Mouse (Mus musculus) adrenal gland, postnatal 25 days (tissue): ENCODE measurements around the gene Aplf. TPM values are rescaled to one million over a fixed set of nuclear protein-coding genes. Genes with fewer than 3 reads are reported as not detected.

Experiments used
- DNase-seq: peaks from one replicate; pipeline ENCODE4 v3.0.0; 2021; ENCODE audit warnings: mixed read lengths
- total RNA-seq: library from RNA; stranded (reverse); gene quantifications from 2 replicates; pipeline ENCODE4 v1.2.3, GENCODE M21; 2021

Aplf gene
- total RNA-seq, 1 experiment from 2014 or later: 9.8 TPM

DNA sequence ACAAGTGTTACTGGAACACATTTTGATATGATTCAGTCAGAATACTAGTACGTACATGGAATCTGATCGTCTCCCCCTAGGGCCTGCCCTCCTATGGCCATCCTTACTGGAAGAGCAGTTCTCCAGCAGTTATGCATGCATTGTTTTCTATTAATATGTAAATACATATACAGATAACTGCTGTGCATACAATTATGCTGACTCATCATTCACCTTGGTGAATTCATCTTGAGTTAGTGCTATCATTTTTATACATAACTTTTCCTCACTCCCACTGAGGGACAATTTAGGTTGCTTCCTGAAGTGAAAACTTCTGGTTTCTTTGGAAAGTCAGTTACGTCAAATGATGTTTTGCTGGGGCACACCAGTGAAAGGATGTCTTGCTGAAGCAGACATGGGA is 48.8 kb downstream of the Aplf start:
- no peak for DNase-seq

DNA sequence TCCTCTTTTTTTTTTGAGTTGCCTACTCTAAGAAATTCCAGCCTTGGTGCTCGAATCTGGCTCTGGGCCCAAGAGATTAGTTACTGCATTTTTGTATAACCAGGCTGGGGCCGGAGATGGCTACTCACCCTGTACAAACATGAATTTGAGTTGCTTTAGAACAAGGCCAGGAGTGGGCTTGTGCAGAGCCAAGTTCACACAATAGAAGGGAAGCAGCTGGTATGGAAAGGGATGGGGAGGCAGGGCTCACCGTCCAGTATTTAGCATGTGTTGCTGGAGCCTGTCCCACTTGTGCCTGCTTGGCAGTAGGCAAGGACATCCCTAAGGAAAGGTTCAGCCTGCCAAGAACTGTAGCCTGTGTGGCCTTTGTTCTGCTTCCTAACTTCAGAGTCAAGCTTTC is 50.7 kb downstream of the Aplf start:
- peak; percentile 34 for DNase-seq

DNA sequence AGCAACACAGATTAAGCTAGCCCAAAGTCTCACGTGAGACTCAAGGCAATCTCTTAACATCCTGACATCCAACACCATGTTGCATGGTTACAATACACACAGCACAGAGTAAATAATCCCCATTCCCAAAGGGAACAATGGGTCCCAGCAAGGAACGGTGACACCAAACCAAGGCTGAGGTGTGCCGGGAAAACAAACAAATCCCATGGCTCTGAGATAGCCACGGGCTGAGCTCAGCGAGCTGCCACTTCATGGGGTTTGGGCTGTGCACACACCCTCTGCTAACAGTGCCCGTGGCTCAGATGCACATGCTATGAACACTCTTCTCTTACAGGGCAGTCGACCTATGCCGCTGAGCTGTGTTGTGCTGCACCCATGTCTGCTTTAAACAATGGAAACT is 54.0 kb downstream of the Aplf start:
- no peak for DNase-seq

DNA sequence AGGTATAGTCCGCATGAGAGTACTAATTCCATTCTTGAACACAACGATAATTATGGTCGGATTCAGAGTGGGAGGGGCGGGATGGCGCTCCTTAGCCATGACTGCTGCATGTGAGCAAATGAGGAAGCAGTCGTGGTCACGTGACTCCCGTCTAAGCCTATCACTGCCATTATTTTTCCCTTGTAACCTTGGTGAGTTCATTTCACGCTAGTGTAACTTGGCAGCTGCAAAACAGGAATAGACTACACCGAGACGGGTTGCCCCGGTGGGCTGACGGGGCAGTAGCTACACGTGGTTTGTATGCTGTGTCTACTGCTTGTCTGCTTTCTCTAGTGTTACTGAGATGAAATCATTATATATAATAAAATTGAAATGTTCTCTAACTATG is 56.3 kb downstream of the Aplf start:
- DNase-seq: no peak

DNA sequence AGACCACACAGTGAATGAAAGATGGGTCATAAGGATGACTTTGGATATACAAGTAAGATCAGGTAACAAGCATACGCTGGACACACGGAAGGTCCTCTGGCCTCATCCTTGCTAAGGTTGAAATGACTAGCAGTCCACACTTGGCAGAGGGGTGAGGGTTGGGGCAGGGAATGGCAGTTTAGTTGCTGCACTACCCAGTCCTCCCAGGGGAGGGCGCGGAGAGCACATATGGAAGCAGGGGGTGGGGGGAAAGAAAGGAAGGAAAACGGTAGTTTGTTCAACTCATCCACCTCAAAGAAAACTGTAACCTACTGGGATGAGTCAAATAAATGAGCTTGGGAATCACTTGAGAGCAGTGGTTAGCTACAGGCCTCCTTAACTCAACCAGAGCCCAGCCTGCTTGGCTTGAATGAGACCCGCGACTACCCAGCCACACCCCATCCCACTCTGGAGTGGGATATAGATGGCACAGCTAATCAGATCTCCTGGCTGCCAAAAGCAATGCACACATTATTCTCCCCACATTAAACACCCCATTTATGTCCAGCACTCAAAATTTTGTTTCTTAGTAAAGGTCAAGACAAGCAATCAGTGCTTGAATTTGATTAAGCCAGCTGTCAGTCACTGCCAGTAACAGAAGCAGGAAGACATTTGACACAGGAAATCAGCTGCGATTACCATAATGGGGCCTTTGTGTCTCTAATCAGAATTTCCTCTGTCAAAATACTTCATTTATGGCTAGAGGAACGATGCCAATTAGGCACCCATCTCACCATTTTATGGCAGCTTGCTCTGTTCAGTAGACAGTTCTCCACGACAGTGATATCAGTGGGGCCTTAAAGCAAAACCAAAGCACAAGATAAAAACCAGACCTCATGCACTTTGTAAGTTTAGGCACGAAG is 56.9 kb downstream of the Aplf start:
- peak; percentile 68 for DNase-seq

DNA sequence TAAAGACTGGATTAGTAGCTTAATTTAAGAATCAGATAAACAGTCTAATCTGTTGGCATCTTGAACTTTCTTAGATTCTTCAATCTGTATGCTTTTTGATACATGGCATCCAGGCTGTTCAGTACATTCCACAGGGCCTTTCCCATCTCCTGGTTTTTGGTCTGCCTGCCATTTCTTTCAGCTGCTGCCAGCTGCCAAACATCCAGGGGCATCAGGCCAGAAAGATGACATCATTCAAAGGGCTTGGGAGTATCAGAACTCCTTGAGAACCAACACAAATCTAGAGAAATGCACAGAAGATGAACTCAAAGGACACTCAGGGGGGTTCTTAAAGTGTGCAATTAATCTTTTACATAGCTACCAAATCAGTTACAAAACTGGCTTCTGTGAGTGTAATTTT is 72.2 kb downstream of the Aplf start:
- peak; percentile 62 for DNase-seq

DNA sequence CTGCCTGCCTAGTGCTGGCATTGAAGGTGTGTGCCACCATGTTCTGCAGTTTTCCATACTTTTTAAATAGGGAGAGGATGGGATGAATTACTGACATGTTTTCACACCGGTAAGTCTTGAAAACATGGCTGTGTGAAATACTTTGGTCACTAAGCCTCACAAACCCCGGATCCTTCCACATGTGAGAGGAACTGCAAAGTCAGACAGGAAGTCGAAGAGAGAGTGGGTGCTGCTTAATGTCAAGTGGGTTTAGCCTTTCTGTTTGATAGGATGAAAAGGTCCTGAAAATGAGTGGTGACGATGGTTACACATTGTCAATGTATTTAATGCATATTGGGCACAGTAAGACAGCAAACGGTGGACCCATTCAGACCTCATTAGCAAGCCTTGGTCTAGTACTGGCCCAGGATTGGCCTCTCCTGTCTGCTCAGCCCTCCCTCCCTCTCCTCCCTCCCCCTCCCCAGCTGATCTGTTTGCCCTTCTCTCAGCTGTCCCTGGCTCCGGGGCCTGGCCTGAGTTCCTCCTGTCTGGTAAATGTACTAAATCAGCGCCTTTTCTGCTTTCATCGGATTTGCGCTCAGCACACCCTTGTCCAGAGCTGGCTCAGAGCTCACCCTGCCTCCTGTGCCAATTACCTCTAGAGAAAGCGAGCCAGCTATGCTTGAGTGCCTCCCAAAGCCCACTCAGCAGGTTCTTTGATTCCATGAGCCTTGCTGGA is 74.7 kb downstream of the Aplf start:
- DNase-seq: no peak

DNA sequence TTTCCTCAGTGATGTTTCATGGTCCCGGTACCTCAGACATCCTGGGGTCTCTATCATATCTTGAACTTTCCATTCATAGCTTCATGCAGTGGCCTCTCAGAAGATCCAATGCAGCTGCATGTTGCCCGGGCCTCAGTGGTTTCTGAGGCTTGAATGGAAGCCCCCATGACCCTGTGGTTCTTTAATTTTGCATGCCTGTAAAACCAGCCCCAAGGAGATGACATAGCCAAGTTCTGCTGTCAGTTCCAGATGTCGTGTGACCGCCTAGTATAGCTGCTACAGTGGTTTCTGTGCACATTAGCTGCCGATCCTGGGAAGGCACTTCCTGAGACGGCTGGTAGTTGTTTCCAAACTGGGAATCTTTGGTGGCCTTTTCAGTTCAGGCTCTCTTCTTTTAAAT is 77.8 kb downstream of the Aplf start:
- no peak for DNase-seq

DNA sequence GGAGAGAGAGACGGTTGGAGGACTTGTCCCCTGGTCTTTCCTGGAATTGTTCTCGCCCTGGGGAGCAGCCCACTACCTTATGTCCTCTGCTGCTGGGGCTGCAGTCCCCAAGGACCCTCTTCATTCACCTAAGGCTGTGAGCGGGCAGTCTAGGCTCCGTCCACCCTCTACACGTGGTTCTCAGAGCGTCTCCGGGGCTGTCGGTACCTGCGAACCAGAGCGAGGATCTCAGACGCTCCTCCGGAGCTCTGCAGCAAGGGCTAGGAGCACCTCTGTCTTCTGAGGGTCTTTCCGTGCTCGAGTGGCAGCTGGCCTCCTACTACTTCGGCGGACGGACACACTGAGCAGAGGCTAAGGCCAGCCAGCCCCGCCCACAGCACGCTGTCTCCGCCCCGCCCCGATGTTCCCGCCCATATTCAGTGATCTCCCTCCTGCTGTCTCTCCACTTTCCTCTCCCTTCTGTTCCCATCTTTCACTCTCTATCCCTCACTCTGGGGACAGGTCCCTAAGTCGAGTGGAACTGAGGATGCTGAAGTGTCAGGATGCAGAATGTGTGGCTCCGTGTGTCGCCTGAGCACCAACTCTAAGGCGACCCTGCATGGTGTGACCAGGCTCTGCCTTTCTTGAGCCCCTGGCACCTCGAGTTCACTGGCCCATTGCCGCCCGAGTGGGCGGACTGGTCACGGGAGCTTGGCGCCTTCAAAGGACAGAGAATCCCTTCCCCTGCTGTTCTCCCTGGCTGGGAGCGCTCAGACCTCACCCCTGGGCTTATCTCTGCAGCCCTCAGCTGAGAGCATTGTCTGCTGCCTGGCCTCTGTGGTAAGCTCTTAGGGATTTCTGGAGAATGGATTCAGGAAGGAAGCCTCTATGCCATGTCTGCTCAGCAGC is 81.4 kb downstream of the Aplf start, which contains the start of gene Prokr1:
Gene Prokr1, minus strand, starts transcription at position 350 of the 888 bp plus-strand sequence.
- DNase-seq: peak; percentile 71

DNA sequence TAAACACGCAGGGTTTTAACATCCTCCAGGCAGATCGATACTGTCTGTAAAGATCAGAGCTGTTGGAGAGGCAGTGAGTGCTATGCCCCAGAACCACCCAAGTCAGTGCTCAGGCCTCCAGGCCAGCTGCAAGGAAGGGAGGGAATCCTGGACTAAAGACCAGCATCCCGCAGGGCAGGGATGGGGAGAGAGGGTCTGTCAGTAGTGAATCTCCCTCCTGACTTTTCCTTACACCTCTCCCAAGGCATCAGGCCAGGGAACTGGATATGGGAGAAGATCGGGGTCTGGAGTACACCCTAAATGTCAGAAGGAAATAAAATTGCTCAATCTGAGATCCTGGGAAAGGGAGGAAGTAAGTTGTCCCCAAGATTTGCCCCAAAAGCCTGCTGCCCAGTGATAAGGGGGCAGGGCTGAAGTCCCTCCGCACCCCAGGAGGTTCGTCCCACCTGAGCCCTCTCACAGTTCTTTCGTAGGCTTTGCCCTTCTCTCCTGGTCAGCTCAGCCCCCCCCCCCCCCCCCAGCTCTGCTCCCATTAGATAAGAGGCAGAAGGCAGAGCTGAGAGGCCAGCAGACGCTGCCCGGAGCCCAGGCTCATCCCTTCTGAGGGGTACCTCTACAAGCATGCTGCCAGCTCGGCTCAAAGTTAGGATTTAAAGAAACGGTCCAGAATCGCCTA is 82.1 kb downstream of the Aplf start:
- DNase-seq: no peak

DNA sequence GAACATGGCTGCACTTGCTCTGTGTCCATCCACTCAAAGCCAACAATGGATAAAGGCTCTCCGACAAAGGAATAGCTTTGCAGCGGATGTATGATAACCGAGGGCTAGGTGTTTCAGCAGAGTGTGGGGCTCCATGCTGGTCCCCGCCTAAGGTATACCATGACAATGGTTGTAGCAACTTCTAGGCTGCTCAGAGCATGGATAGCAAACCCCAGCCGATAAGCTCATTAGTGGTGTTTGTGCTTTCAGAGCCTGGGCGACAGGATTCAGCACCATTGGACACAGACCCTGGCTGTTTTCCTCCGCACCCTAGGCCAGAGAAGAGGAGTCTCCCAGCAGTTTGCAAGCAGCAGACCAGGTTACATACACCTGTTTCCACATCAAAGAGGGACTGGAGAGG is 88.0 kb downstream of the Aplf start:
- DNase-seq: no peak

DNA sequence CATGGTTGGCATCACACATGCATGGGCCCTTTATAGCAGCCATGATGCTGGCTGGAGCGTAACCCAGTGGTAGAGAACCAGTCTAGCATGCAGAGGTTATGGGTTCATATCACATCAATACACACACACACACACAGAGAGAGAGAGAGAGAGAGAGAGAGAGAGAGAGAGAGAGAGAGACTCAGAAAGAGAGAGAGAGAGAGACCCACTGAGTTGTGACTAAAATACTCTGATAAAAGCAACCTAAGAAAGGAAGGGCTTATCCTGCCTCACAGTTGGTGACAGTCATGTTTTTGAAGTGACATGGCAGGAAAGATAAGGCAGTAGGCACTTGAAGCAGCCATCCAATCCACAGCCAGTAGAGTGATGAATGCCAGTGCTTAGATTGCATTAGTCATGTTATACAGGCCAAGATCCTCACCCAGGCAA is 88.8 kb downstream of the Aplf start:
- DNase-seq: no peak

DNA sequence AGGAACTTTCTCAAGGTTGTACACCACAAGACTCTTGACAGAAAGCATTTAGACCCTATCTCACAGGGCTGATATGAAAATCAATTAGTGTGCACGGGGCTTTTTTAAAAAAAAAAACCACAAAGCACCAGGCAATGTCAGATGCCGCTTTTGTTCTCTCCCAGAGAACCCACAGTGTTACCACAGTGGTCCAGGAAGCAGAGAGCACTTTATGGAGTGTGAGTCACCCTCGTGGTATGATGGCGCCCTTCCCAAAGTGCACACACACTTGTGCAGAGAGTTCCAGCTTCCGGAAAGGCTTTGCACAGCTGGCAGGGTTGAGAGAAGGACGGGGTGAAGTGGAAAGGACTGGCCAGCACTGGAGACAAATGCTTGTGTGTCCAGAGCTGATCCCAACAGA is 89.5 kb downstream of the Aplf start:
- no peak for DNase-seq

DNA sequence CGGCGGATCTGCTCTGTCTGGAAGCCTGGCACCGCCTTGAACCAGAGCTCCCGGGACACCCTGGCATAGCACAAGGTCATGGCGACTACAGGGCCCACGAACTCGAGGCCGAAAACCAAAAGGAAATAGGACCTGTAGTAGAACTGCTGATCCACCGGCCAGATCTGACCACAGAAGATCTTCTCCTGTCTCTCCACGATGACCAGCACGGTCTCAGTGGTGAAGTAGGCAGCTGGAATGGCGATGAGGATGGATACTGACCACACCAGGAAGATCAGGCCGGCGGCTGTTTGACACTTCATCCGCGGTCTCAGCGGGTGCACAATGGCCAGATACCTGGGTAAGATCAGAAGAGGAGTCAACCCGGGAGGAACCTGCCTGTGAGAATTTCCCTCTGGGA is 90.4 kb downstream of the Aplf start:
- no peak for DNase-seq

DNA sequence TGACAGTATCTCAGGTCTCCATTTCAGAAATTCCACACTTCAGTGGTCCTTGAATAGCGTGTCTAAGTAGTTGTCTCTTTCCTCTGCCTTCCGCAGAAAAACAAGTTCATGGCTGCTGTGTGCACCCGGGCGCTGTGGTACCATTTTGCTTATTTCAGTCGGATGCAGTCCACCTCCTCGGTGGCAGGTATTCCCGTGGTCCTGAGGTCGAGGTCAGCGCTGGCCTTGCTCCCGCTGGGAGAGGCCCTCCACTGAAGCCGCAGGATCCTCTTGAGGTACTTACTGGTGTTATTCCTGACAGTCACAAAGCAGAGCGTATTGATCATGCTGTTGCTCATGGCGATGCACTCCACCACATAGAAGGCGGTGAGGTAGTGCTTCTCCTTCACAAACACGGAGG is 90.9 kb downstream of the Aplf start:
- DNase-seq: no peak

Other genes starting within 250 kb of the Aplf start
- not detected in 2 replicates for gene Bmp10, start 243.2 kb downstream of the Aplf start, total RNA-seq
- 2.9 and 3.3 TPM in 2 replicates for gene Arhgap25, start 138.9 kb downstream of the Aplf start, total RNA-seq
- 0.58 and 0.90 TPM in 2 replicates for gene Prokr1, start 81.5 kb downstream of the Aplf start, total RNA-seq
- gene Efcc1, start 58.7 kb upstream of the Aplf start, total RNA-seq: 0.67 and 0.71 TPM in 2 replicates
- not detected in 2 replicates for gene Gp9, start 105.9 kb upstream of the Aplf start, total RNA-seq
- 21.8 and 34.9 TPM in 2 replicates for gene Rab43, start 140.0 kb upstream of the Aplf start, total RNA-seq
- gene Gm45140, start 163.6 kb upstream of the Aplf start, total RNA-seq: 5.1 and 6.2 TPM in 2 replicates
- 24.8 and 36.1 TPM in 2 replicates for gene Isy1, start 166.6 kb upstream of the Aplf start, total RNA-seq
- 346 and 405 TPM in 2 replicates for gene Cnbp, start 178.9 kb upstream of the Aplf start, total RNA-seq
- gene Copg1, start 215.6 kb upstream of the Aplf start, total RNA-seq: 103 and 108 TPM in 2 replicates
- gene Hmces, start 241.7 kb upstream of the Aplf start, total RNA-seq: 29.7 and 29.9 TPM in 2 replicates